Mouse (Mus musculus): ENCODE data around the gene Agtpbp1.

GRCm38 (mm10) chr13:59540030-59540429 is 45.0 kb downstream of the Agtpbp1 start:
- TF ChIP-seq EP300 (IDR thresholded peaks at IDR 0.05; ENCODE audit: low read depth) (no peak), CTCF (IDR thresholded peaks at IDR 0.05; ENCODE audit: low read depth) (no peak)

Measured in heart, postnatal 0 days (tissue).